Mouse (Mus musculus) megakaryocyte, embryonic 14.5 days (primary cell): ENCODE data around the gene Atg10.

Experiments
- FLI1 ChIP-seq: IDR thresholded peaks from 2 replicates; pipeline ENCODE4 v1.6.1; 2012; ENCODE audit warnings: low read length, inconsistent platforms, mixed read lengths
- GATA1 ChIP-seq: IDR thresholded peaks from 3 replicates; pipeline ENCODE4 v1.6.1; 2012; ENCODE audit warnings: mixed read lengths, low read length, inconsistent platforms, borderline replicate concordance

- TF ChIP-seq GATA1, result no peak
- TF ChIP-seq FLI1, result no peak
Observed at GRCm38 (mm10) chr13:90984073-90984472, 239.7 kb downstream of the Atg10 start.
